Mouse (Mus musculus): Measurements from ENCODE around the gene Cox7a1. TPM values are rescaled to one million over a fixed set of nuclear protein-coding genes. Genes with fewer than 3 reads are reported as not detected.
A peak's percentile ranks its signal among the peaks of the same experiment; 100 is the strongest.

The Cox7a1 gene
- total and polyA plus RNA-seq, 3 experiments: 27.2 to 482 (median 353) TPM

- no peak for DNase-seq
Observed at GRCm38 (mm10) chr7:30220008-30220356, 36.0 kb downstream of the Cox7a1 start.

GRCm38 (mm10) chr7:30221433-30221832, 37.5 kb downstream of the Cox7a1 start:
- DNase-seq: peak; percentile 52

DNA sequence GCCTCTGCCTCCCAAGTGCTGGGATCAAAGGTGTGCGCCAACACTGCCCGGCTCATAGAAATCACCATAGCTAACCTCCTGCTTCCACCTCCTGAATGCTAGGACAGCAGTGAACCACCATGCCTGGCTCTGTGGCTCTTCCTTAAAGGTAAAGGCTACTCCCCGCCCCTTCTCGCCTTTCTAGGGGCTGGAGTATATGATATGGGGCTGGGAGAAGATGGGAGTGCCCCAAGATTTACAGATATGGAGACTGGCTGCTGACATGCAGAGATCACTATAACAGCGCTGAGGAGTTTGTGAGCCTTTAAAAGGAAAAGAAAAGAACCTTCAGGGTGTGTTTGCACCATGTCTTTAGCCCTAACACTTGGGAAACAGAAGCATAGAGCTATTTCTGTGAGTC, 38.3 kb downstream of the Cox7a1 start:
- DNase-seq: no peak

GRCm38 (mm10) chr7:30224206-30224605, 40.3 kb downstream of the Cox7a1 start:
- no peak for DNase-seq

DNA sequence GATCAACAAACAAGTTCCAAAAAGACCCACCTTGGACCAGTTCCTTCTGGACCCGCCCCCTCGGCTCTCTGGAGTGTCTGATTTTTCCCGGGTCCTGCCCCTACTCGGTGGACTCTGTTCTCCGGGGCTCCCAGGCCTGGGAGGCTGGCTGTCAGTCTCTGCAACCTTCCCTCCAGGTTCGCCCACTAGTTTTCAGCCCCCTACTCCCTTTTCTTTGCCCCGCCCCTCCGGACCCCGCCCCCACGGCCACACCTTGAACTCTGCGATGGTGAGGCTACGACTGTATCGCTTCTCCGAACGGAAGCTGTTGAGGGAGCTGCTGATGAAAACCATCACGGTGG, 47.4 kb downstream of the Cox7a1 start:
- DNase-seq: no peak

GRCm38 (mm10) chr7:30231669-30232454, 47.9 kb downstream of the Cox7a1 start, which contains the start of the genes Polr2i and Tbcb:
Gene Polr2i (plus strand): TSS chr7:30231948.
Gene Tbcb (minus strand): TSS chr7:30232272.
- peak; percentile 98 for DNase-seq

DNA sequence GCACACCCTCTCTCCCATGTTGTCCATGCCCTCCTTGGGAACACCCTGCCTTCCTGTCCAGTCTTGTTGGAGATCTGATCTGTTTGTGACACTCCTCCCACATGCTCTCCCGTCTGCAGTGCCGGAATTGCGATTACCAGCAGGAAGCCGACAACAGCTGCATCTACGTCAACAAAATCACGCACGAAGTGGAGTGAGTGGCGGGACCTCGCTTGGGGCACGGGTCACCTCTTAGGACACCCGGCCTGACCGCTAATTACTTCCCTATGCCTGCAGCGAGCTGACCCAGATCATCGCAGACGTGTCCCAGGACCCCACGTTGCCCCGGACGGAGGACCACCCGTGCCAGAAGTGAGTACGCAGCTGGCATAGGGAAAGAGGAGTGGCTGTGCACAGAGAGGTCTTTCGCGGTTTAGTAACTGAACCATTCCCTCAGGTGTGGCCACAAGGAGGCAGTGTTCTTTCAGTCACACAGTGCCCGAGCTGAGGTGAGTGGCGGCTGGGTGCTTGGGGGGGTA, 48.7 kb downstream of the Cox7a1 start:
- DNase-seq: peak; percentile 52

- no peak for DNase-seq
Observed at GRCm38 (mm10) chr7:30233387-30233786, 49.4 kb downstream of the Cox7a1 start.

DNA sequence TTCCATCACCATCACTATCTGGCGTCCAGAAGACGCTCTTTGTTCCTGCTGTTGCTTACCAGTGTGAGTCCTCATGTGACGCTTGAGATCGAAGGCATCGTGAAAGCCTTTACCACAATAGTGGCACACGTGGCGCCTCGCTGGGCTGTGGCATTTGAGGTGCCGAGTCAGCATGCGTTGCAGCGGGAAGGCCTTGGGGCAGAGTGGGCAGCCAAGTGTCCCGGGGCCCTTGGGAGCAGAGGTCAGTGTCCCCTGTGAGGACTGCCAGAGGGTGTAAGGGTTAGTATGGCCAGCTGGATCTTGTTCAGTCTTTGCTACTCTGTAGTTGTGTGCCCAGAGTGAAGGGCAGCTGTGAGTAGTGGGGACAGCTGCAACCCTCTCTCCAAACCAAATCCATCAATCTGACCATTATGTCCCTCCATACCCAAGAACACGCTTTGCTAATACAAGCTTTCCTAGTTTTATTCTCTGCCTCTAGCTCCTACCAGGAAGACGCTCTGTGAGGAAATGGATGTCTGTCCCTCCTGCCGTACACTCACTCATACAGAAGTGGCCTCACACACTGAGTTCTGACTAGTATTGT, 50.4 kb downstream of the Cox7a1 start:
- DNase-seq: peak; percentile 36

DNA sequence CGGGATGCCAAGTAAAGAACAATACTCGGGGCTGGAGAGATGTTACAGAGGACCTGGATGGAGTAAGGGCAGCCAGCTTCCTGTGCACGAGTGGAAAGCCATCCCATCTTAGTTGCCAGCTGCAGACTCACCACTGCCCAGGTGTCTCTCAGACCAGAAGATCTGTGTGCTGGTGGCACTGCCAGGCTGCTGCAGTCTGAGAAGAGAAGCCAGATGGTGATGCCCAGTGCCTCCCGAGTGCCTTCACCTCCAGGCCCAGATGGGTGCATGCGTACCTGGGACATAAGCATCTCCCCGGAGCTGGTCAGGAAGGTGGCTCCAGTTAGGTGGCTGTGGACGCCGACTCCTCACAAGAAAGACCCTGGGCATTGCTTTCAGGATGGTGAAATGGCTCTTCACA, 51.1 kb downstream of the Cox7a1 start:
- no peak for DNase-seq

GRCm38 (mm10) chr7:30235625-30236024, 51.7 kb downstream of the Cox7a1 start, which contains the start of gene Ovol3:
Gene Ovol3 (minus strand): TSS chr7:30235725.
- DNase-seq: no peak

Other genes with a start within 250 kb of the Cox7a1 start
- gene Zfp74, start 230.1 kb upstream of the Cox7a1 start, total RNA-seq (2021): 10 to 100 TPM in 1 of 2 experiments, 1 to 10 TPM in 1; 9.6 to 10.3 TPM
- gene Zfp74, start 230.1 kb upstream of the Cox7a1 start, polyA plus RNA-seq (2012; rRNA removed): 21.1 and 24.4 TPM in 2 replicates
- 1 to 10 TPM; 5.2 to 7.1 TPM for gene Zfp568, start 200.2 kb upstream of the Cox7a1 start, total RNA-seq (2021)
- 1.1 and 1.6 TPM in 2 replicates for gene Zfp568, start 200.2 kb upstream of the Cox7a1 start, polyA plus RNA-seq (2012; rRNA removed)
- 1 to 10 TPM; 2.1 to 2.8 TPM for gene Zfp14, start 132.8 kb upstream of the Cox7a1 start, total RNA-seq (2021)
- 0.81 and 1.7 TPM in 2 replicates for gene Zfp14, start 132.8 kb upstream of the Cox7a1 start, polyA plus RNA-seq (2012; rRNA removed)
- 1 to 10 TPM; 1.6 to 2.5 TPM for gene Zfp82, start 111.2 kb upstream of the Cox7a1 start, total RNA-seq (2021)
- 0.06 and 0.11 TPM in 2 replicates for gene Zfp82, start 111.2 kb upstream of the Cox7a1 start, polyA plus RNA-seq (2012; rRNA removed)
- under 1 TPM in 1 of 2 experiments, not detected in 1; 0.73 TPM for gene Gm26920, start 93.7 kb upstream of the Cox7a1 start, total RNA-seq (2021)
- gene Gm26920, start 93.7 kb upstream of the Cox7a1 start, polyA plus RNA-seq (2012; rRNA removed): not detected in 2 replicates
- gene Zfp566, start 93.6 kb upstream of the Cox7a1 start, total RNA-seq (2021): 1 to 10 TPM; 2.2 to 2.6 TPM
- gene Zfp566, start 93.6 kb upstream of the Cox7a1 start, polyA plus RNA-seq (2012; rRNA removed): 1.5 and 1.6 TPM in 2 replicates
- gene Zfp260, start 89.4 kb upstream of the Cox7a1 start, total RNA-seq (2021): 10 to 100 TPM; 35.4 to 39.5 TPM
- gene Zfp260, start 89.4 kb upstream of the Cox7a1 start, polyA plus RNA-seq (2012; rRNA removed): 6.2 and 9.7 TPM in 2 replicates
- gene Zfp382, start 62.2 kb upstream of the Cox7a1 start, total RNA-seq (2021): 1 to 10 TPM; 2.5 to 4.2 TPM
- gene Zfp382, start 62.2 kb upstream of the Cox7a1 start, polyA plus RNA-seq (2012; rRNA removed): 0.07 and 0.44 TPM in 2 replicates
- gene Zfp146, start 14.4 kb upstream of the Cox7a1 start, total RNA-seq (2021): 10 to 100 TPM; 45.7 to 52.1 TPM
- gene Zfp146, start 14.4 kb upstream of the Cox7a1 start, polyA plus RNA-seq (2012; rRNA removed): 2.2 and 2.5 TPM in 2 replicates
- gene Capns1, start 14.7 kb downstream of the Cox7a1 start, total RNA-seq (2021): 100 to 1,000 TPM; 629 to 666 TPM
- gene Capns1, start 14.7 kb downstream of the Cox7a1 start, polyA plus RNA-seq (2012; rRNA removed): 1,680 and 2,038 TPM in 2 replicates
- gene Polr2i, start 47.8 kb downstream of the Cox7a1 start, total RNA-seq (2021): 10 to 100 TPM; 74.2 to 84.9 TPM
- gene Polr2i, start 47.8 kb downstream of the Cox7a1 start, polyA plus RNA-seq (2012; rRNA removed): 77.0 and 78.9 TPM in 2 replicates
- gene Tbcb, start 48.1 kb downstream of the Cox7a1 start, total RNA-seq (2021): 100 to 1,000 TPM in 1 of 2 experiments, 10 to 100 TPM in 1; 74.9 to 116 TPM
- gene Tbcb, start 48.1 kb downstream of the Cox7a1 start, polyA plus RNA-seq (2012; rRNA removed): 40.3 and 41.9 TPM in 2 replicates
- not detected for gene Ovol3, start 51.6 kb downstream of the Cox7a1 start, total RNA-seq (2021)
- not detected in 2 replicates for gene Ovol3, start 51.6 kb downstream of the Cox7a1 start, polyA plus RNA-seq (2012; rRNA removed)
- gene Thap8, start 96.0 kb downstream of the Cox7a1 start, total RNA-seq (2021): not detected
- 0.51 and 0.62 TPM in 2 replicates for gene Thap8, start 96.0 kb downstream of the Cox7a1 start, polyA plus RNA-seq (2012; rRNA removed)
- 1 to 10 TPM; 4.8 to 6.1 TPM for gene Wdr62, start 96.3 kb downstream of the Cox7a1 start, total RNA-seq (2021)
- gene Wdr62, start 96.3 kb downstream of the Cox7a1 start, polyA plus RNA-seq (2012; rRNA removed): 16.3 and 17.6 TPM in 2 replicates
- gene Clip3, start 107.6 kb downstream of the Cox7a1 start, total RNA-seq (2021): 10 to 100 TPM; 27.9 to 28.7 TPM
- 10.2 and 17.3 TPM in 2 replicates for gene Clip3, start 107.6 kb downstream of the Cox7a1 start, polyA plus RNA-seq (2012; rRNA removed)
- gene Alkbh6, start 124.6 kb downstream of the Cox7a1 start, total RNA-seq (2021): 10 to 100 TPM; 57.8 to 73.6 TPM
- gene Alkbh6, start 124.6 kb downstream of the Cox7a1 start, polyA plus RNA-seq (2012; rRNA removed): 276 and 312 TPM in 2 replicates
- gene Syne4, start 130.7 kb downstream of the Cox7a1 start, total RNA-seq (2021): 10 to 100 TPM; 18.8 to 34.5 TPM
- gene Syne4, start 130.7 kb downstream of the Cox7a1 start, polyA plus RNA-seq (2012; rRNA removed): 51.8 and 59.1 TPM in 2 replicates
- 1 to 10 TPM; 1.2 to 1.6 TPM for gene E130208F15Rik, start 137.6 kb downstream of the Cox7a1 start, total RNA-seq (2021)
- 2.0 and 2.7 TPM in 2 replicates for gene E130208F15Rik, start 137.6 kb downstream of the Cox7a1 start, polyA plus RNA-seq (2012; rRNA removed)
- 10 to 100 TPM in 1 of 2 experiments, 1 to 10 TPM in 1; 9.1 to 18.7 TPM for gene Sdhaf1, start 139.8 kb downstream of the Cox7a1 start, total RNA-seq (2021)
- gene Sdhaf1, start 139.8 kb downstream of the Cox7a1 start, polyA plus RNA-seq (2012; rRNA removed): 52.4 and 74.3 TPM in 2 replicates
- 10 to 100 TPM in 1 of 2 experiments, 1 to 10 TPM in 1; 8.2 to 11.9 TPM for gene Lrfn3, start 178.6 kb downstream of the Cox7a1 start, total RNA-seq (2021)
- 32.9 and 37.6 TPM in 2 replicates for gene Lrfn3, start 178.6 kb downstream of the Cox7a1 start, polyA plus RNA-seq (2012; rRNA removed)
- gene Tyrobp, start 229.6 kb downstream of the Cox7a1 start, total RNA-seq (2021): 10 to 100 TPM; 34.7 to 41.9 TPM
- gene Tyrobp, start 229.6 kb downstream of the Cox7a1 start, polyA plus RNA-seq (2012; rRNA removed): 73.3 and 87.9 TPM in 2 replicates
- 1 to 10 TPM; 1.2 to 2.0 TPM for gene Hcst, start 235.7 kb downstream of the Cox7a1 start, total RNA-seq (2021)
- 6.3 and 7.9 TPM in 2 replicates for gene Hcst, start 235.7 kb downstream of the Cox7a1 start, polyA plus RNA-seq (2012; rRNA removed)
- 1 to 10 TPM; 1.1 to 1.3 TPM for gene Nfkbid, start 237.6 kb downstream of the Cox7a1 start, total RNA-seq (2021)
- 3.7 and 4.1 TPM in 2 replicates for gene Nfkbid, start 237.6 kb downstream of the Cox7a1 start, polyA plus RNA-seq (2012; rRNA removed)